Mouse (Mus musculus) stomach, postnatal 0 days (tissue): ENCODE measurements at regions not wholly inside any gene's neighbourhood (a gene's known extent, or its start where the extent isn't known, plus 50 kb on each side); places are given as distances from the start of the nearest gene placed in this dataset.

Experiments used
- ATAC-seq: fragments of 200-750 bp; cut with Nextera tagmentation; 2 replicates; pipeline ENCODE4 v1.8.0; 2017; ENCODE audit not compliant: low FRiP score, low TSS enrichment
- DNase-seq: peaks from one replicate; pipeline ENCODE4 v3.0.0-alpha.2; 2016; ENCODE audit warnings: low spot score
- H3K27ac ChIP-seq: fragments of 300-500 bp; sonication (generic); replicated peaks from 2 replicates; pipeline ENCODE4 v1.5.1; 2014; ENCODE audit warnings: mild to moderate bottlenecking, control low read depth
- H3K27me3 ChIP-seq: fragments of 300-500 bp; sonication (generic); 2 replicates; pipeline ENCODE4 v1.6.1; 2014; ENCODE audit warnings: low read length; ENCODE audit not compliant: control insufficient read depth, insufficient read depth
- H3K36me3 ChIP-seq: fragments of 300-500 bp; sonication (generic); 2 replicates; pipeline ENCODE4 v1.6.1; 2014; ENCODE audit warnings: low read length, mixed read lengths; ENCODE audit not compliant: control insufficient read depth, insufficient read depth
- H3K4me1 ChIP-seq: fragments of 300-500 bp; sonication (generic); replicated peaks from 2 replicates; pipeline ENCODE4 v1.6.1; 2014; ENCODE audit warnings: antibody characterized with exemption; ENCODE audit not compliant: control insufficient read depth, insufficient read depth
- H3K4me2 ChIP-seq: fragments of 300-500 bp; sonication (generic); replicated peaks from 2 replicates; pipeline ENCODE4 v1.6.1; 2014; ENCODE audit warnings: low read depth, mild to moderate bottlenecking, control low read depth, moderate library complexity
- H3K4me3 ChIP-seq: fragments of 300-500 bp; sonication (generic); 2 replicates; pipeline ENCODE4 v1.5.1; 2014; ENCODE audit warnings: low read depth, low read length, control low read depth
- H3K9ac ChIP-seq: fragments of 300-500 bp; sonication (generic); 2 replicates; pipeline ENCODE4 v1.6.1; 2014; ENCODE audit warnings: mild to moderate bottlenecking, low read length, control low read depth, mixed read lengths
- H3K9me3 ChIP-seq: fragments of 300-500 bp; sonication (generic); 2 replicates; pipeline ENCODE4 v1.6.1; 2016; ENCODE audit warnings: low read length; ENCODE audit not compliant: control insufficient read depth
- CTCF ChIP-seq: IDR thresholded peaks from 2 replicates; pipeline ENCODE4 v1.5.1; 2016; ENCODE audit warnings: antibody characterized with exemption, low read depth, mild to moderate bottlenecking, moderate library complexity
- EP300 ChIP-seq: optimal IDR thresholded peaks from 2 replicates; pipeline ENCODE3; 2016; ENCODE audit warnings: antibody characterized with exemption
- whole genome bisulfite sequencing: fragments of 180-500 bp; shearing (Covaris S2); extraction: QIAGEN DNeasy Blood & Tissue Kit; methylation state at CpG from one replicate; pipeline ENCODE4 v1.1.7; 2014; 5-methylcytosine and 5-hydroxymethylcytosine counted together

- no peak overlapping the region for H3K4me2 ChIP-seq
- H3K4me3 ChIP-seq, result no peak overlapping the region
- WGBS, result 84% methylated on average over 5 of the region's 5 CpGs
- no peak for ATAC-seq
- H3K9ac ChIP-seq, result no peak overlapping the region
- no peak for DNase-seq
- no peaks in the 10 kb centered on the region for H3K9me3 ChIP-seq
- H3K27me3 ChIP-seq, result no peaks in the 10 kb centered on the region
- no peaks in the 10 kb centered on the region for H3K4me1 ChIP-seq
- no peak for TF ChIP-seq EP300
- no peak for TF ChIP-seq CTCF
- no peaks in the 10 kb centered on the region for H3K36me3 ChIP-seq
- no peak overlapping the region for H3K27ac ChIP-seq
Measured at GRCm38 (mm10) chr5:119591271-119591670, 79.2 kb upstream of the Tbx3 start.

DNA sequence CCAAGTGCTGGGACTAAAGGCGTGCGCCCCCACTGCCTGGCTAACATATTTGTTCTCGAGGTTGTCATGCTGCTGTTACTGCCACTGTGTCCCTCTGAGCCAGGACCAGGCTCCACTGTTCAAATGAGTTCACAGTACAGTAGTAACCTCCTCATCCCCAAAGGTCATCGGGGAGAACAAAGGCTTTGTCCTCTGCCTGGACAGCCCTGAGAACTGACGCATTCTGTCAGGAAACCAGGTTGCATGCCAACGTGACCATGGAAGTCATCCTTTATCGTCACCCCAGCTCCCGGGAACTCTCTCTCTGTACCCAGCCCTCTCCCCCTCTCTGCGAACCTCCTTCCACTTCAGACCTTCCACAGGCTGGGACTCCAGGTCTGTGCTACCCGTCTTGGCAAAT is 77.6 kb upstream of the Tbx3 start:
- Histone ChIP-seq H3K9me3 (no peaks in the 10 kb centered on the region), H3K4me3 (no peak overlapping the region), H3K4me2 (no peak overlapping the region), H3K4me1 (no peaks in the 10 kb centered on the region), H3K36me3 (no peaks in the 10 kb centered on the region), H3K27me3 (no peaks in the 10 kb centered on the region), H3K9ac (no peak overlapping the region), H3K27ac (no peak overlapping the region)
- TF ChIP-seq EP300 (no peak), CTCF (no peak)
- 75% methylated on average over 10 of the region's 10 CpGs for WGBS
- no peak for DNase-seq
- ATAC-seq, result no peak

GRCm38 (mm10) chr5:119594541-119594940 is 75.9 kb upstream of the Tbx3 start:
- Histone ChIP-seq H3K4me1 (no peaks in the 10 kb centered on the region), H3K36me3 (no peaks in the 10 kb centered on the region), H3K9me3 (no peaks in the 10 kb centered on the region), H3K4me3 (no peak overlapping the region), H3K9ac (no peak overlapping the region), H3K27me3 (no peaks in the 10 kb centered on the region), H3K27ac (no peak overlapping the region), H3K4me2 (no peak overlapping the region)
- ATAC-seq (no peak), DNase-seq (no peak)
- WGBS, result 85% methylated on average over 8 of the region's 8 CpGs
- TF ChIP-seq CTCF (no peak), EP300 (no peak)

GRCm38 (mm10) chr5:119596295-119596993 is 74.0 kb upstream of the Tbx3 start:
- WGBS, result 93% methylated on average over 19 of the region's 19 CpGs
- Histone ChIP-seq H3K4me2 (no peak overlapping the region), H3K36me3 (no peaks in the 10 kb centered on the region), H3K27ac (no peak overlapping the region), H3K4me3 (no peak overlapping the region), H3K9me3 (no peaks in the 10 kb centered on the region), H3K27me3 (no peaks in the 10 kb centered on the region), H3K9ac (no peak overlapping the region), H3K4me1 (no peaks in the 10 kb centered on the region)
- TF ChIP-seq EP300 (no peak), CTCF (no peak)
- DNase-seq (no peak), ATAC-seq (no peak)

GRCm38 (mm10) chr5:119596994-119597391 is 73.5 kb upstream of the Tbx3 start:
- Histone ChIP-seq H3K4me1 (no peaks in the 10 kb centered on the region), H3K36me3 (no peaks in the 10 kb centered on the region), H3K27me3 (no peaks in the 10 kb centered on the region), H3K4me3 (no peak overlapping the region), H3K9ac (no peak overlapping the region), H3K27ac (no peak overlapping the region), H3K4me2 (no peak overlapping the region), H3K9me3 (no peaks in the 10 kb centered on the region)
- no peak for TF ChIP-seq CTCF
- no peak for TF ChIP-seq EP300
- ATAC-seq, result no peak
- WGBS, result 80% methylated on average over 8 of the region's 8 CpGs
- no peak for DNase-seq

DNA sequence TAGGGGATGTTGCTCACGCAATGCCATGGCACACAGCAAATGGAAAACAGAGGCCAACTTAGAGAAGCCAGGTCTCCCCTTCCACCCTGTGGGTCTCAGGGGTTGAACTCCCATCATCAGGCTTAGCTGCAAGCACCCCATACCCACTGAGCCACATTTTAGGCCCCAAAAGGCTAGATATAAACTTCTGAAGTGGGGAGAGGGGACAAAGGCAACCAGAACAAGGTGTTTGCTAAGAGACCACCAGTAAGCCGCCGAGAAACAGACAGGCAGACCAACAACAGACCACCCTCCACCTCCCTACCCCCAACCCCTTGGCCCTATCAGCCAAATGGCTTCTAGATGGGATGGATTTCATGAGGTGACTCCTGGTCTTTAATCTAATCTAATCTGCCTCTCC is 72.9 kb upstream of the Tbx3 start:
- ATAC-seq (no peak), DNase-seq (no peak)
- TF ChIP-seq CTCF (no peak), EP300 (no peak)
- Histone ChIP-seq H3K9ac (no peak overlapping the region), H3K4me2 (no peak overlapping the region), H3K27me3 (no peaks in the 10 kb centered on the region), H3K27ac (no peak overlapping the region), H3K36me3 (no peaks in the 10 kb centered on the region), H3K9me3 (no peaks in the 10 kb centered on the region; the same call in 1 of the 2 replicates), H3K4me3 (no peak overlapping the region), H3K4me1 (no peaks in the 10 kb centered on the region)
- WGBS, result 85% methylated on average over 3 of the region's 3 CpGs
